Mouse (Mus musculus): ENCODE measurements around the gene Ikzf1. TPM values are rescaled to one million over a fixed set of nuclear protein-coding genes. Genes with fewer than 3 reads are reported as not detected.

Ikzf1 gene
- polyA plus RNA-seq, 1 experiment from 2014 or later: 1.3 TPM

DNA sequence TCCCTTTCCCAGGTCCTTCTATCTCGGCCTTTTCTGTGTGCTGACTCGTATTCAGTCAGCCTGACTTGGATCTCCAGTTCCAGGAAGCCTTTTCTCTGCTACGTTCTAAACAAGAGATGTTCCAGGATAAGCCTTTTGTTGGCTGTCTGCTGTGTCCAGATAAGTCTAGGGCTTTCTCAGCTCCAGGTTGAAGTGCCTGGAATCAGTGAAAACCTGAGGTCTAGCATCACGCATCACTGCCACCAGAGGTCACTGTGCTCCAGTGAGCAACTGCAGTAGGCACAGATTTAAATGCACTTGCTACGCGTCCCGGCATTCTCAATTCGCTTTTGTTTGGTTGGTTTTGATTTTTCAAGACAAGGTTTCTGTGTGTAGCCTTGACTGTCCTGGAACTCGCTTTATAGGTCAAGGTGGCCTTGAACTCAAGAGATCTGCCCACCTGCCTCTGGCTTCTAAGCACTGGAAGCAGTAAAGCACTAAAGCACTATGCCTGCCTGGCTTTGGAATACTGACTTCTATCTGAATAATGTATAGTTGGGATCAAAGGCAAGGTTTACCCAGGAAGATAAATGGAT, 127.2 kb downstream of the Ikzf1 start:
- Histone ChIP-seq H3K36me3 (no peaks in the 10 kb centered on the region), H3K9ac (replicated peaks) (no peak overlapping the region), H3K27ac (no peak overlapping the region), H3K9me3 (no peaks in the 10 kb centered on the region), H3K4me3 (replicated peaks) (no peak overlapping the region), H3K4me2 (no peak overlapping the region), H3K4me1 (replicated peaks) (peaks cover 17% of the 10 kb centered on the region), H3K27me3 (no peaks in the 10 kb centered on the region)
- 24% methylated on average over 9 of the region's 9 CpGs for WGBS
- ATAC-seq (ENCODE audit: insufficient number of reproducible peaks, insufficient read depth, low FRiP score, low TSS enrichment, low read depth): no peak

DNA sequence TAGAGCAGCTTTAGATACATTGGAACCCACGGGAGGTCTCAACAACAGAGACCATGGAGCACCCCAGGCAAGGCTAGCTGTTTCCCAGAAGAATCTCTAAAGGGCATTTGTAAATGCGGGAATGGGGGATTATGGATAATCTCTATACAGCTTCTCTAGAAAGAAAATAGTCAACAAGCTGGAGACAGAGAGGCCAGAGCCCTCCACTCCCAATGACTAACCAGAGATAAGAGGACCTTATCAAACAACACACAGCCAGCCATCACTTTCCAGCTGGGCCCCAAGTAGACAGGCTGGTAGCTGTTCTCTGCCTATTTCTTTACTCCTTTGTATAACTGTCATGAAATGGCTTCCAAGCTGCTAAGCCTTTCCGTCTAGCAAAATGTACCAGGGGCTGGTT, 130.9 kb downstream of the Ikzf1 start:
- no peak for ATAC-seq (ENCODE audit: insufficient number of reproducible peaks, insufficient read depth, low FRiP score, low TSS enrichment, low read depth)
- no peak overlapping the region for H3K4me3 ChIP-seq (replicated peaks)
- no peaks in the 10 kb centered on the region for H3K9me3 ChIP-seq
- WGBS: 71% methylated on average over 3 of the region's 3 CpGs
- H3K36me3 ChIP-seq: no peaks in the 10 kb centered on the region
- H3K9ac ChIP-seq (replicated peaks): no peak overlapping the region
- no peak overlapping the region for H3K27ac ChIP-seq
- H3K4me2 ChIP-seq: no peak overlapping the region
- H3K27me3 ChIP-seq: no peaks in the 10 kb centered on the region
- H3K4me1 ChIP-seq (replicated peaks): peaks cover 3% of the 10 kb centered on the region

DNA sequence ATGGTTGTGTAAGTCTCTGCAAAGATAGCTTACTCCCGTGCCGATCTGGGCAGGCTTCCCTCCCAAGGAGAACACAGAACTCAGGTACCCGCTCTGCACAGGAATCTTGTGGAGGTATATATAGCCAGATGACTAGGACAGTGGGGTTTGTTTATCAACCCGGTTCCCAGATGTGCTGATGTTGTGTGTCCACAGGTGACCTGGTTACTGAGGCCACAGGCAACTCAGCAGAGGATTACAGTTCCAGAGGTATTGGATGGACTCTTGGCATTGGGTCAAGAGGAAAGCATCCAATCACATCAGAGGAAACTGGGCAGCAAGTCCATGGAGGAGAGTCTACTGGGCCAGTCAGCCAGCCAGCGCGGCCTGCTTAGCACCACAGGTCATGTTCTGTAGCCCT, 134.0 kb downstream of the Ikzf1 start:
- no peak overlapping the region for H3K9ac ChIP-seq (replicated peaks)
- WGBS: 78% methylated on average over 6 of the region's 6 CpGs
- no peaks in the 10 kb centered on the region for H3K36me3 ChIP-seq
- no peaks in the 10 kb centered on the region for H3K27me3 ChIP-seq
- H3K9me3 ChIP-seq: no peaks in the 10 kb centered on the region
- peaks cover 28% of the 10 kb centered on the region for H3K4me1 ChIP-seq (replicated peaks)
- H3K27ac ChIP-seq: no peak overlapping the region
- H3K4me2 ChIP-seq: no peak overlapping the region
- no peak overlapping the region for H3K4me3 ChIP-seq (replicated peaks)
- no peak for ATAC-seq (ENCODE audit: insufficient number of reproducible peaks, insufficient read depth, low FRiP score, low TSS enrichment, low read depth)

DNA sequence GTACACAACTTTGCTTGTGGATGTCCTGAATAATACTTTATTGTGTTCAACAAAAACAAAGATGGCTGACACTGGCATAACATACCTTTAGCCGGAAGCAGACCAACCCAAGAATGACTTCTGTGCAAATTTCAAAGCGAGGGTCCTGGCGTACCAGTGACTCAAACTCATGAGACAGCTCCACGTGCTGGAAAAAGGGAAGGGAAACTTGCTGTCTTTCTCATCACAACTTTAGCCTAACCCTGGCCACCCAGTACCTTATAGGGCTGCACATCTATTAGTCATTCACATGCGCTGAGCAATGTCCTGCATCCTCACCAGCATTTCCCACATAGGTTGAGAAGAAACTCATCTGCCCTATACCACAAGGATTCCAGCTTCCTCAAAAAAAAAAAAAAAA, 134.4 kb downstream of the Ikzf1 start:
- Histone ChIP-seq H3K27me3 (no peaks in the 10 kb centered on the region), H3K9ac (replicated peaks) (no peak overlapping the region), H3K4me2 (no peak overlapping the region), H3K4me3 (replicated peaks) (no peak overlapping the region), H3K27ac (no peak overlapping the region), H3K36me3 (no peaks in the 10 kb centered on the region), H3K4me1 (replicated peaks) (peaks cover 32% of the 10 kb centered on the region), H3K9me3 (no peaks in the 10 kb centered on the region)
- ATAC-seq (ENCODE audit: insufficient number of reproducible peaks, insufficient read depth, low FRiP score, low TSS enrichment, low read depth): no peak
- WGBS: 90% methylated on average over 5 of the region's 5 CpGs

DNA sequence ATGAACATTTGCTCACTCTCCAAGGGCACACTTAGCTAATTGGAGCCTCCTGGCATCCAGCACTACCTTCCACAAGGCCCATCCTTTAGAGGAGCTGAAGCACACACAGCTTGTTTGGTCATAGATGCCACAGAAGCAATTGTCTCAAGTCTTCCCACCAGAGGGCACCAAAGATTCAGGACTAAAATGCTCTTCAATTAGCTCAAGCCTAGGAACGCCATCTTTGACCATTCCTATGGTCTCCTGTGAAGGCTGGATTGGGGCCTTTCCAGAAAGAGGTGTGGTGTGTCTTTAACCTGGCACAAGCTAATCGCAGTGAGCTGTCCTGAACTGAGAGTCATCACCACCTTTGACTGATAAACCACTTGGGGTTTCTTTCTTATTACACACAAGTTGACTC, 135.4 kb downstream of the Ikzf1 start:
- peak; percentile 54; the same call in 1 of the 2 replicates for ATAC-seq (ENCODE audit: insufficient number of reproducible peaks, insufficient read depth, low FRiP score, low TSS enrichment, low read depth)
- Histone ChIP-seq H3K36me3 (no peaks in the 10 kb centered on the region), H3K27ac (peak overlapping the region; percentile 98), H3K4me2 (no peak overlapping the region), H3K4me3 (replicated peaks) (no peak overlapping the region), H3K27me3 (no peaks in the 10 kb centered on the region), H3K4me1 (replicated peaks) (peaks cover 42% of the 10 kb centered on the region), H3K9ac (replicated peaks) (no peak overlapping the region), H3K9me3 (no peaks in the 10 kb centered on the region)
- 4% methylated on average over 2 of the region's 2 CpGs for WGBS

DNA sequence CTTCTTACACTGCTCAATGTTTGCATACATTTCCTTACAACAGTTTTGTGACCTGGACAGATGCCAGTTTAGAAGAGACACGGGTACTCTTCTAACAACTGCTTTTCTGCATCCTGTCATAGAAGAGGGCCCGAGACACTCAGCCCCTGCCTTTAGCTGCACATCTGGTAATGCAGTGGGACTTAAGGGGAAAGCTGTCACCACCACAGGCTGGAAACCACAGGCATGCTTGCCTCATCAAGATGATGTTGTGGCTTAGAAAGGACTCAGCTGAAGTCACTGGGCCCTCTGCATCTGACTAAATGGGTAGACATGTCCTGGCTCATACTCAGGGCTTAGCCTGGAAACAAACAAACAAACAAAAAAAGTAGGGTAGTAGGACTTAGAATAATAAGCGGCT, 135.9 kb downstream of the Ikzf1 start:
- Histone ChIP-seq H3K27me3 (no peaks in the 10 kb centered on the region), H3K27ac (peak overlapping the region; percentile 98), H3K4me1 (replicated peaks) (peaks cover 47% of the 10 kb centered on the region), H3K9me3 (no peaks in the 10 kb centered on the region), H3K4me2 (no peak overlapping the region), H3K9ac (replicated peaks) (no peak overlapping the region), H3K36me3 (no peaks in the 10 kb centered on the region), H3K4me3 (replicated peaks) (no peak overlapping the region)
- 56% methylated on average over 3 of the region's 3 CpGs for WGBS
- ATAC-seq (ENCODE audit: insufficient number of reproducible peaks, insufficient read depth, low FRiP score, low TSS enrichment, low read depth): peak; percentile 6; the same call in 1 of the 2 replicates

DNA sequence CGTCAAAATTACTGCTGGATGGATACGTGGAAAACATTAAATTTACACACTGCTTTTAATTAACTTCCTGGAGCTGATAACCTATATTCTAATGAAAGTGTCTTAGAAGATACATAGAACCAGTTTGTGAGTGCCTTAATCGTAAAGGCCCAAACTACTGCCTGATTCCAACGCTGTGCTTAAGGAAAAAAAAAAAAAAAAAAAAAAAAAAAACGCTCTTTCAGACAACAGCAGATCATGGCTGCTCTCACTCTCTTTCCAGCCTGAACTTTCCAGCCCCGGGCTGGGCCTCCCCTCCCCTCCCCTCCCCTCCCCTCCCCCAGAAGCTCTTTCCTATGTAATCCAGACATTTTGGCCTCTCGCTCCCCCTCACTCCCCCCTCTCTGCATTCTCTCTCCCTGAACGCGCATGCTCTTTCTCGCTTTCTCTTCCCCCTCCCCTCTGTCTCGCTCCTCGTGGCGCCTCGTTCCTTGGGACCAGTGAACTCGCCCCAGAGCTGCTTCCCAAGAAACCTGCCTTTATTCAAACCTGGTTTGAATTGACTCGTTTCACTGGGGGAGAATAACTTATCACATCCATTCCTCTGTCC, 136.7 kb downstream of the Ikzf1 start:
- no peak overlapping the region for H3K4me3 ChIP-seq (replicated peaks)
- no peaks in the 10 kb centered on the region for H3K36me3 ChIP-seq
- peaks cover 54% of the 10 kb centered on the region for H3K4me1 ChIP-seq (replicated peaks)
- WGBS: 5% methylated on average over 16 of the region's 16 CpGs
- H3K9me3 ChIP-seq: no peaks in the 10 kb centered on the region
- H3K27ac ChIP-seq: peak overlapping the region; percentile 98
- H3K27me3 ChIP-seq: no peaks in the 10 kb centered on the region
- peak; percentile 78 for ATAC-seq (ENCODE audit: insufficient number of reproducible peaks, insufficient read depth, low FRiP score, low TSS enrichment, low read depth)
- H3K9ac ChIP-seq (replicated peaks): peak overlapping the region; percentile 53
- H3K4me2 ChIP-seq: peak overlapping the region; percentile 28

Other genes with a start within 250 kb of the Ikzf1 start
- gene Spata48, start 222.9 kb upstream of the Ikzf1 start, polyA plus RNA-seq (2016; fragmentation: Nextera tagmentation; extraction: Ambion mirVana): 2.1 and 3.1 TPM in 2 replicates
- gene Zpbp, start 222.6 kb upstream of the Ikzf1 start, polyA plus RNA-seq (2016; fragmentation: Nextera tagmentation; extraction: Ambion mirVana): 0.69 and 0.89 TPM in 2 replicates
- not detected in 2 replicates for gene 4930512M02Rik, start 57.2 kb upstream of the Ikzf1 start, polyA plus RNA-seq (2016; fragmentation: Nextera tagmentation; extraction: Ambion mirVana)
- 74.5 and 78.1 TPM in 2 replicates for gene Fignl1, start 124.0 kb downstream of the Ikzf1 start, polyA plus RNA-seq (2016; fragmentation: Nextera tagmentation; extraction: Ambion mirVana)
- gene Ddc, start 213.1 kb downstream of the Ikzf1 start, polyA plus RNA-seq (2016; fragmentation: Nextera tagmentation; extraction: Ambion mirVana): 11.9 and 13.0 TPM in 2 replicates